8 mouse cellular contexts compared by ENCODE assay signal in the genomic region with DNA sequence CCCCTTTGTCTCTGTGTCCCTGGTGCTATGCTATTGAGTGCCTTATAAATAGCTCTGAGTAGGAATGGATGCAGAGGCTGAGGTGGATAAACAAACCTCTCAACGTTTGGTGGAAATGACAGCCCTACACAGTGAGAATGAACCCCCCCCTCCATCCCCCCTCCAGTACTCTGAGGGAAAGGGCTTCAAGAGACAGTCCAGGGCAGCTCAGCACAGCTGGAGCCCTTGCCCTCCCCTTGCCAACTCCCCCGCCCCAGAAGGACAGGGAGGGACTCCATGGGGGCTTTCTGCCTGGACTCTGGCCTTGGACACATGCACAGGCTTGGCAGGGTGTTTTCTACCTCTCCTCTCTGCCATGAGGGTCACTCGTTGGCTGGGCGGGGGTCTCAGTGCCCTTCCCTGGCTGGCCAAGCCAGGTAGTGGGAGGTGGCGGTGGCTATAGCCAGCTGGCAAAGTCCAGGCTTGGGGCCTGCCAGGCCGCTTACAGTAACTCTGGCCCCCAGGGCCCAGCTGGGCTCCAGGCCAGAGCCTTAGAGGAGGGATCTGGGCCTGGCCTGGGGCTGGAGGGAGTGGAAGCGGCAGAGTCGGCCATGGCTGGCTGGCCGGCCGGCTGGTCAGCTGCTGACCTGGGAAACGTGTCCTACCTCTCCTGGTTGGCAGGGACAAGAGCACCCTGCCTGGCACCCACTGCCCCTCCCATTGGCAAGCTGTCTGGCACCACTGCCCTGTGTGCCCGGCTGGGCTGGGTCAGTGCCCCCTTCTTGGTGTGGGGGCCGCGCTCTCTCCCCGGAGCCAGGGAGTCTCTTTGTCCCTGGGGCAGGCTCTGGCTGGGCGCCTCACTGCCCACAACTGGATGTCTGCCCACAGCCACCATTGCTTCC. TPM values are rescaled to one million over a fixed set of nuclear protein-coding genes. Genes with fewer than 3 reads are reported as not detected.
A peak's percentile ranks its signal among the peaks of the same experiment; 100 is the strongest.
DNase-seq lines count a peak whose midpoint lies in the region; ATAC-seq lines count a peak whose summit lies in the region.

No protein-coding gene starts in this region.

- 69% methylated on average over 16 of the region's 16 CpGs for WGBS in forebrain, embryonic 12.5 days
- 51% methylated on average over 16 of the region's 16 CpGs for WGBS in midbrain, embryonic 15.5 days

- H3K4me2 ChIP-seq in forebrain, embryonic 12.5 days = no peak overlapping the region
- peak overlapping the region; percentile 10; the same call in 1 of the 2 replicates for H3K4me2 ChIP-seq in midbrain, embryonic 15.5 days

- H3K4me1 ChIP-seq in forebrain, embryonic 12.5 days = peaks cover 51% of the 10 kb centered on the region
- peaks cover 41% of the 10 kb centered on the region for H3K4me1 ChIP-seq in midbrain, embryonic 15.5 days

- no peaks in the 10 kb centered on the region for H3K27me3 ChIP-seq in forebrain, embryonic 12.5 days
- no peaks in the 10 kb centered on the region for H3K27me3 ChIP-seq in midbrain, embryonic 15.5 days (replicated peaks)

- H3K36me3 ChIP-seq in forebrain, embryonic 12.5 days (replicated peaks) = 0 out of 2 replicates have a peak, but pooled peaks cover 5% of the 10 kb centered on the region
- H3K36me3 ChIP-seq in midbrain, embryonic 15.5 days (replicated peaks) = no peaks in the 10 kb centered on the region

- no peak overlapping the region for H3K4me3 ChIP-seq in forebrain, embryonic 12.5 days (replicated peaks)
- H3K4me3 ChIP-seq in midbrain, embryonic 15.5 days = no peak overlapping the region

- ATAC-seq in forebrain, embryonic 12.5 days (ENCODE audit: low FRiP score) = no peak
- peak; percentile 49 for ATAC-seq in midbrain, embryonic 15.5 days (replicated peaks)
- no peak for ATAC-seq in megakaryocyte-erythroid progenitor cell, adult 5-6 weeks (replicated peaks; ENCODE audit: low FRiP score, low TSS enrichment, poor library complexity, severe bottlenecking)

- H3K9me3 ChIP-seq in forebrain, embryonic 12.5 days = no peaks in the 10 kb centered on the region
- no peaks in the 10 kb centered on the region for H3K9me3 ChIP-seq in midbrain, embryonic 15.5 days

- H3K27ac ChIP-seq in forebrain, embryonic 12.5 days = peak overlapping the region; percentile 63
- H3K27ac ChIP-seq in midbrain, embryonic 15.5 days = peak overlapping the region; percentile 63

- H3K9ac ChIP-seq in forebrain, embryonic 12.5 days = no peak overlapping the region
- H3K9ac ChIP-seq in midbrain, embryonic 15.5 days = no peak overlapping the region

- intact Hi-C loops in heart, postnatal 14 days (cut with DNase I) = no loop called here

- peak; percentile 94 for DNase-seq in 3T3-L1 (ENCODE audit: low read depth, low spot score)
- peak; percentile 82 for DNase-seq in adrenal gland, postnatal 25 days
- peak; percentile 96 to 97 for DNase-seq in heart, postnatal 14 days
- DNase-seq in kidney, postnatal 36 days = peak; percentile 94 to 96
- no peak for DNase-seq in thymus, postnatal 10 days (ENCODE audit: low spot score in 2 of 2)

RNA-seq across cellular contexts. Expression of a gene that starts 23.6 kb away (rescaled TPM):
- 21.8 and 27.7 TPM in 2 replicates for total RNA-seq in adrenal gland, postnatal 25 days (2021)
- polyA plus RNA-seq in forebrain, embryonic 12.5 days (2016; fragmentation: Nextera tagmentation; extraction: Ambion mirVana) = 14.0 and 16.4 TPM in 2 replicates
- total RNA-seq in heart, postnatal 14 days (2021) = 10 to 100 TPM; 17.9 to 21.6 TPM
- 9.7 and 10.5 TPM in 2 replicates for polyA plus RNA-seq in midbrain, embryonic 15.5 days (2015; fragmentation: Nextera tagmentation; extraction: Ambion mirVana)
- total RNA-seq in megakaryocyte-erythroid progenitor cell, adult 5-6 weeks (2014; fragmentation: Nextera tagmentation) = 7.8 and 15.9 TPM in 2 replicates
- total RNA-seq in megakaryocyte-erythroid progenitor cell, adult 5-6 weeks (2017) = 2.2 and 3.0 TPM in 2 replicates

RNA-seq across cellular contexts. Expression of a gene that starts 31.6 kb away (rescaled TPM):
- not detected in 2 replicates for total RNA-seq in adrenal gland, postnatal 25 days (2021)
- polyA plus RNA-seq in forebrain, embryonic 12.5 days (2016; fragmentation: Nextera tagmentation; extraction: Ambion mirVana) = 0.24 and 0.47 TPM in 2 replicates
- 1 to 10 TPM; 1.5 to 2.0 TPM for total RNA-seq in heart, postnatal 14 days (2021)
- polyA plus RNA-seq in midbrain, embryonic 15.5 days (2015; fragmentation: Nextera tagmentation; extraction: Ambion mirVana) = 1.4 and 2.4 TPM in 2 replicates
- not detected in 2 replicates for total RNA-seq in megakaryocyte-erythroid progenitor cell, adult 5-6 weeks (2014; fragmentation: Nextera tagmentation)
- not detected in 2 replicates for total RNA-seq in megakaryocyte-erythroid progenitor cell, adult 5-6 weeks (2017)

RNA-seq across cellular contexts. Expression of a gene that starts 43.7 kb away (rescaled TPM):
- total RNA-seq in adrenal gland, postnatal 25 days (2021) = 1.7 and 4.3 TPM in 2 replicates
- polyA plus RNA-seq in forebrain, embryonic 12.5 days (2016; fragmentation: Nextera tagmentation; extraction: Ambion mirVana) = 38.0 and 43.1 TPM in 2 replicates
- 1 to 10 TPM in 1 of 2 experiments, under 1 TPM in 1; 0.72 to 2.2 TPM for total RNA-seq in heart, postnatal 14 days (2021)
- 3.9 and 4.2 TPM in 2 replicates for polyA plus RNA-seq in midbrain, embryonic 15.5 days (2015; fragmentation: Nextera tagmentation; extraction: Ambion mirVana)
- 85.0 and 101 TPM in 2 replicates for total RNA-seq in megakaryocyte-erythroid progenitor cell, adult 5-6 weeks (2014; fragmentation: Nextera tagmentation)
- total RNA-seq in megakaryocyte-erythroid progenitor cell, adult 5-6 weeks (2017) = 67.8 and 78.7 TPM in 2 replicates

Comparison
In these comparisons a context has a peak if more than half of its experiments do, and no peak if none do; other contexts are left out.
1. DNase-seq: peak in 3T3-L1 (single experiment), adrenal gland, postnatal 25 days (single experiment), heart, postnatal 14 days (2 of 2) and kidney, postnatal 36 days (2 of 2); none in thymus, postnatal 10 days (0 of 2).
2. RNA of a gene that starts 43.7 kb away (total RNA-seq): 67.8 to 101 TPM in megakaryocyte-erythroid progenitor cell, adult 5-6 weeks; 0.72 to 2.2 TPM in heart, postnatal 14 days and 1.7 to 4.3 TPM in adrenal gland, postnatal 25 days; every median in the first group is over 10 times any median in the second.